Comparison of ENCODE assay signal across 9 mouse cellular contexts in genomic region chr16:3976251-3976671, GRCm38 (mm10). TPM values are rescaled to one million over a fixed set of nuclear protein-coding genes. Genes with fewer than 3 reads are reported as not detected.
DNase-seq lines count a peak whose midpoint lies in the region; ATAC-seq and TF ChIP-seq lines count a peak whose summit lies in the region.
"Had no signal": no experiment of that assay in that cellular context is flagged by ENCODE, and none has a peak within 500 bp of the region (broad histone marks: within the 10 kb centered on the region; RNA-seq: fewer than 3 reads in every experiment).

Gene Nlrc3, minus strand, starts transcription at chr16:3976632.

- H3K27ac ChIP-seq in heart, embryonic 12.5 days (ENCODE audit: poor library complexity, severe bottlenecking): no peak within 1 kb of the TSS
- peak within 1 kb of the TSS; percentile 51 for H3K27ac ChIP-seq in ES-Bruce4 (ENCODE audit: insufficient read depth, low read length)
- peak within 1 kb of the TSS; percentile 26; the same call in 1 of the 2 replicates for H3K27ac ChIP-seq in kidney, embryonic 14.5 days (ENCODE audit: low read depth, low read length)
- H3K27ac ChIP-seq: stomach, embryonic 15.5 days had no signal

- H3K4me2 ChIP-seq in heart, embryonic 12.5 days: no peak within 1 kb of the TSS
- 0 out of 2 replicates have a peak within 1 kb of the TSS, but pooled peaks have one; percentile 16 for H3K4me2 ChIP-seq in kidney, embryonic 14.5 days (replicated peaks; ENCODE audit: low read depth, low read length)
- H3K4me2 ChIP-seq: stomach, embryonic 15.5 days had no signal

- DNase-seq in heart, adult 9 months (ENCODE audit: low spot score in 2 of 2): no peak
- DNase-seq in yolk sac, embryonic 10.5 days (ENCODE audit: low spot score): no peak
- DNase-seq in urinary bladder, adult 2 months (ENCODE audit: low spot score): no peak
- no peak for DNase-seq in gastrocnemius, postnatal 25 days

- no peaks in the 10 kb centered on the region for H3K9me3 ChIP-seq in heart, embryonic 12.5 days (replicated peaks)
- H3K9me3 ChIP-seq in ES-Bruce4 (replicated peaks; ENCODE audit: control insufficient read depth, insufficient read depth, low read length, poor library complexity, severe bottlenecking): no peaks in the 10 kb centered on the region
- H3K9me3 ChIP-seq in kidney, embryonic 14.5 days (ENCODE audit: control insufficient read depth, low read length): no peaks in the 10 kb centered on the region
- H3K9me3 ChIP-seq: stomach, embryonic 15.5 days had no signal

- peaks cover 36% of the 10 kb centered on the region for H3K36me3 ChIP-seq in heart, embryonic 12.5 days
- H3K36me3 ChIP-seq in ES-Bruce4 (ENCODE audit: control insufficient read depth, insufficient read depth, low read length, poor library complexity, severe bottlenecking): 0 out of 2 replicates have a peak, but pooled peaks cover 5% of the 10 kb centered on the region
- peaks cover 35% of the 10 kb centered on the region for H3K36me3 ChIP-seq in kidney, embryonic 14.5 days (ENCODE audit: control insufficient read depth, insufficient read depth, low read length)

- H3K4me1 ChIP-seq in heart, embryonic 12.5 days (replicated peaks): peaks cover 8% of the 10 kb centered on the region; the same call in 1 of the 2 replicates
- peaks cover 6% of the 10 kb centered on the region for H3K4me1 ChIP-seq in ES-Bruce4 (ENCODE audit: control insufficient read depth, insufficient read depth, low read length)
- H3K4me1 ChIP-seq in kidney, embryonic 14.5 days (ENCODE audit: control insufficient read depth, insufficient read depth, low read length): peaks cover 11% of the 10 kb centered on the region; the same call in 1 of the 2 replicates
- H3K4me1 ChIP-seq: stomach, embryonic 15.5 days had no signal

- no peak for TF ChIP-seq CTCF in ES-Bruce4 (IDR thresholded peaks at IDR 0.05; ENCODE audit: low read depth, low read length)

- no peaks in the 10 kb centered on the region for H3K27me3 ChIP-seq in heart, embryonic 12.5 days (replicated peaks)
- H3K27me3 ChIP-seq in ES-Bruce4 (ENCODE audit: control insufficient read depth, insufficient read depth, low read length, poor library complexity, severe bottlenecking): no peaks in the 10 kb centered on the region
- no peaks in the 10 kb centered on the region for H3K27me3 ChIP-seq in kidney, embryonic 14.5 days (ENCODE audit: control insufficient read depth, insufficient read depth, low read length)
- H3K27me3 ChIP-seq: stomach, embryonic 15.5 days had no signal

- 63% methylated on average over 4 of the region's 4 CpGs for WGBS in heart, embryonic 12.5 days
- 34% methylated on average over 4 of the region's 4 CpGs for WGBS in kidney, embryonic 14.5 days

- no peak within 1 kb of the TSS for H3K9ac ChIP-seq in heart, embryonic 12.5 days
- H3K9ac ChIP-seq in ES-Bruce4 (ENCODE audit: low read depth, poor library complexity, severe bottlenecking): no peak within 1 kb of the TSS
- peak within 1 kb of the TSS; percentile 14; the same call in 1 of the 2 replicates for H3K9ac ChIP-seq in kidney, embryonic 14.5 days (ENCODE audit: low read depth, low read length)
- H3K9ac ChIP-seq: stomach, embryonic 15.5 days had no signal

- no peak for TF ChIP-seq POLR2A in ES-Bruce4 (IDR thresholded peaks at IDR 0.05; ENCODE audit: insufficient read depth, low read length)

- no peak within 1 kb of the TSS for H3K4me3 ChIP-seq in heart, embryonic 12.5 days
- peak within 1 kb of the TSS; percentile 2 for H3K4me3 ChIP-seq in ES-Bruce4 (ENCODE audit: low read depth, low read length)
- H3K4me3 ChIP-seq in kidney, embryonic 14.5 days (ENCODE audit: low read length): no peak within 1 kb of the TSS
- H3K4me3 ChIP-seq: stomach, embryonic 15.5 days had no signal

- no peak for TF ChIP-seq EP300 in ES-Bruce4 (IDR thresholded peaks at IDR 0.05; ENCODE audit: insufficient read depth, low read depth, low read length)

- ATAC-seq in heart, embryonic 12.5 days (ENCODE audit: insufficient number of reproducible peaks, low FRiP score): peak; percentile 33; the same call in 1 of the 2 replicates
- peak; percentile 63; the same call in 1 of the 2 replicates for ATAC-seq in kidney, embryonic 14.5 days (ENCODE audit: low FRiP score, low TSS enrichment)
- ATAC-seq in megakaryocyte-erythroid progenitor cell, adult 5-6 weeks (replicated peaks; ENCODE audit: low FRiP score, low TSS enrichment, poor library complexity, severe bottlenecking): peak; percentile 35; the same call in 1 of the 2 replicates

RNA-seq across cellular contexts. Expression of gene Nlrc3, which starts in this region (rescaled TPM):
- 1.6 TPM in 2 replicates for polyA plus RNA-seq in heart, embryonic 12.5 days (2016; fragmentation: Nextera tagmentation; extraction: Ambion mirVana)
- 0.49 and 0.84 TPM in 2 replicates for polyA plus RNA-seq in ES-Bruce4 (2011; ENCODE audit: insufficient read depth, insufficient read length, low read depth, missing spikeins)
- polyA plus RNA-seq in kidney, embryonic 14.5 days (2014; fragmentation: Nextera tagmentation; extraction: Ambion mirVana): 1.7 and 2.1 TPM in 2 replicates
- 4.6 and 10.1 TPM in 2 replicates for total RNA-seq in megakaryocyte-erythroid progenitor cell, adult 5-6 weeks (2014; fragmentation: Nextera tagmentation)
- total RNA-seq in megakaryocyte-erythroid progenitor cell, adult 5-6 weeks (2017): 0.66 and 1.4 TPM in 2 replicates
- 1.3 and 1.4 TPM in 2 replicates for polyA plus RNA-seq in urinary bladder, adult 2 months (2012; rRNA removed)
- total RNA-seq in gastrocnemius, postnatal 25 days (2021): 1 to 10 TPM in 1 of 2 experiments, under 1 TPM in 1; 0.88 to 5.6 TPM
